ENCODE assay signal across 22 mouse cellular contexts in genomic region chr1:37572528-37573272, GRCm38 (mm10). TPM values are rescaled to one million over a fixed set of nuclear protein-coding genes. Genes with fewer than 3 reads are reported as not detected.
DNase-seq lines count a peak whose midpoint lies in the region; ATAC-seq and TF ChIP-seq lines count a peak whose summit lies in the region.
"Had no signal": no experiment of that assay in that cellular context is flagged by ENCODE, and none has a peak within 500 bp of the region (broad histone marks: within the 10 kb centered on the region; RNA-seq: fewer than 3 reads in every experiment).

No protein-coding gene starts in this region.

- DNase-seq in heart, adult 11 months = peak; percentile 83
- DNase-seq in midbrain, postnatal 0 days (ENCODE audit: low spot score) = peak; percentile 15
- DNase-seq in midbrain, embryonic 10.5 days (ENCODE audit: low spot score) = no peak
- DNase-seq in cerebellum, postnatal 10 days = peak; percentile 51 to 52
- DNase-seq in kidney, adult 11 months = no peak
- DNase-seq in forebrain, postnatal 0 days = no peak
- DNase-seq: adrenal gland, postnatal 25 days; heart, postnatal 10 days; kidney, adult 2 months; lung, adult 18-20 months; lung, postnatal 10 days; right cerebral cortex, postnatal 14 days had no signal

- WGBS in heart, embryonic 11.5 days (ENCODE audit: insufficient replicate concordance) = 75% methylated on average over 10 of the region's 10 CpGs
- WGBS in midbrain, postnatal 0 days = 88% methylated on average over 10 of the region's 10 CpGs
- WGBS in midbrain, embryonic 10.5 days = 91% methylated on average over 10 of the region's 10 CpGs
- WGBS in forebrain, postnatal 0 days = 82% methylated on average over 10 of the region's 10 CpGs

- H3K9me3 ChIP-seq in heart, embryonic 11.5 days (replicated peaks; ENCODE audit: control insufficient read depth, low read length) = no peaks in the 10 kb centered on the region
- H3K9me3 ChIP-seq in midbrain, postnatal 0 days (ENCODE audit: low read length) = no peaks in the 10 kb centered on the region
- no peaks in the 10 kb centered on the region; the same call in 1 of the 2 replicates for H3K9me3 ChIP-seq in midbrain, embryonic 10.5 days (replicated peaks)
- no peaks in the 10 kb centered on the region for H3K9me3 ChIP-seq in forebrain, postnatal 0 days (ENCODE audit: low read length)
- H3K9me3 ChIP-seq: forebrain, embryonic 10.5 days; limb, embryonic 13.5 days; liver, embryonic 12.5 days; midbrain, embryonic 13.5 days; neural tube, embryonic 12.5 days had no signal

- no peak overlapping the region for H3K4me3 ChIP-seq in heart, embryonic 11.5 days (ENCODE audit: low read depth, low read length)
- H3K4me3 ChIP-seq in midbrain, postnatal 0 days (ENCODE audit: low read depth, low read length) = no peak overlapping the region
- no peak overlapping the region for H3K4me3 ChIP-seq in midbrain, embryonic 10.5 days
- no peak overlapping the region for H3K4me3 ChIP-seq in forebrain, postnatal 0 days (ENCODE audit: low read depth, low read length)
- H3K4me3 ChIP-seq: forebrain, embryonic 10.5 days; heart, embryonic 12.5 days; limb, embryonic 13.5 days; liver, embryonic 12.5 days; midbrain, embryonic 13.5 days; neural tube, embryonic 12.5 days had no signal

- no peaks in the 10 kb centered on the region for H3K4me1 ChIP-seq in heart, embryonic 11.5 days (ENCODE audit: control insufficient read depth, insufficient read depth, low read length)
- H3K4me1 ChIP-seq in midbrain, postnatal 0 days (ENCODE audit: insufficient read depth, low read length) = no peaks in the 10 kb centered on the region
- no peaks in the 10 kb centered on the region for H3K4me1 ChIP-seq in midbrain, embryonic 10.5 days
- H3K4me1 ChIP-seq in forebrain, postnatal 0 days (ENCODE audit: insufficient read depth) = no peaks in the 10 kb centered on the region
- H3K4me1 ChIP-seq: forebrain, embryonic 10.5 days; heart, embryonic 12.5 days; limb, embryonic 13.5 days; liver, embryonic 12.5 days; midbrain, embryonic 13.5 days; neural tube, embryonic 12.5 days had no signal

- H3K9ac ChIP-seq in heart, embryonic 11.5 days (ENCODE audit: low read depth, low read length) = no peak overlapping the region
- H3K9ac ChIP-seq in midbrain, postnatal 0 days (replicated peaks; ENCODE audit: low read length, poor library complexity, severe bottlenecking) = no peak overlapping the region
- H3K9ac ChIP-seq in forebrain, postnatal 0 days = no peak overlapping the region
- H3K9ac ChIP-seq: heart, embryonic 12.5 days; limb, embryonic 13.5 days; liver, embryonic 12.5 days; midbrain, embryonic 13.5 days; neural tube, embryonic 12.5 days had no signal

- H3K4me2 ChIP-seq in heart, embryonic 11.5 days = no peak overlapping the region
- H3K4me2 ChIP-seq in midbrain, postnatal 0 days (ENCODE audit: low read depth, low read length, poor library complexity, severe bottlenecking) = no peak overlapping the region
- H3K4me2 ChIP-seq in forebrain, postnatal 0 days (ENCODE audit: low read depth) = no peak overlapping the region
- H3K4me2 ChIP-seq: heart, embryonic 12.5 days; limb, embryonic 13.5 days; liver, embryonic 12.5 days; midbrain, embryonic 13.5 days; neural tube, embryonic 12.5 days had no signal

- TF ChIP-seq CTCF in midbrain, postnatal 0 days (IDR thresholded peaks at IDR 0.05) = no peak
- no peak for TF ChIP-seq CTCF in forebrain, postnatal 0 days (IDR thresholded peaks at IDR 0.05; ENCODE audit: low read depth)

- no peak overlapping the region for H3K27ac ChIP-seq in heart, embryonic 11.5 days (ENCODE audit: low read depth, low read length)
- no peak overlapping the region for H3K27ac ChIP-seq in midbrain, postnatal 0 days (ENCODE audit: low read depth, low read length)
- H3K27ac ChIP-seq in midbrain, embryonic 10.5 days (replicated peaks) = no peak overlapping the region
- no peak overlapping the region for H3K27ac ChIP-seq in forebrain, postnatal 0 days (ENCODE audit: low read depth, low read length)
- H3K27ac ChIP-seq: forebrain, embryonic 10.5 days; kidney, postnatal 0 days; limb, embryonic 13.5 days; liver, embryonic 12.5 days; midbrain, embryonic 13.5 days; neural tube, embryonic 12.5 days; stomach, postnatal 0 days had no signal

- H3K36me3 ChIP-seq in heart, embryonic 11.5 days (ENCODE audit: control insufficient read depth, insufficient read depth, low read length) = no peaks in the 10 kb centered on the region
- no peaks in the 10 kb centered on the region for H3K36me3 ChIP-seq in midbrain, postnatal 0 days (ENCODE audit: insufficient read depth, low read length)
- H3K36me3 ChIP-seq in midbrain, embryonic 10.5 days = no peaks in the 10 kb centered on the region
- H3K36me3 ChIP-seq in forebrain, postnatal 0 days (ENCODE audit: insufficient read depth) = no peaks in the 10 kb centered on the region
- H3K36me3 ChIP-seq: forebrain, embryonic 10.5 days; heart, embryonic 12.5 days; limb, embryonic 13.5 days; liver, embryonic 12.5 days; midbrain, embryonic 13.5 days; neural tube, embryonic 12.5 days had no signal

- no peaks in the 10 kb centered on the region for H3K27me3 ChIP-seq in heart, embryonic 11.5 days (ENCODE audit: control insufficient read depth, insufficient read depth, low read length)
- no peaks in the 10 kb centered on the region for H3K27me3 ChIP-seq in midbrain, postnatal 0 days (ENCODE audit: insufficient read depth, low read length)
- no peaks in the 10 kb centered on the region for H3K27me3 ChIP-seq in midbrain, embryonic 10.5 days (ENCODE audit: low read depth, poor library complexity, severe bottlenecking)
- H3K27me3 ChIP-seq in forebrain, postnatal 0 days (ENCODE audit: insufficient read depth, low read length) = no peaks in the 10 kb centered on the region
- H3K27me3 ChIP-seq: heart, embryonic 12.5 days; limb, embryonic 13.5 days; liver, embryonic 12.5 days; midbrain, embryonic 13.5 days; neural tube, embryonic 12.5 days had no signal

- no peak for ATAC-seq in heart, embryonic 11.5 days (replicated peaks; ENCODE audit: insufficient number of reproducible peaks, low FRiP score, low TSS enrichment)
- no peak for ATAC-seq in midbrain, postnatal 0 days (ENCODE audit: low FRiP score)
- no peak for ATAC-seq in forebrain, postnatal 0 days
- ATAC-seq: forebrain, embryonic 16.5 days; liver, embryonic 12.5 days; midbrain, embryonic 13.5 days had no signal

RNA-seq across cellular contexts. Expression of gene Mgat4a, which starts 31.9 kb away (rescaled TPM):
- polyA plus RNA-seq in heart, embryonic 11.5 days (2014; fragmentation: Nextera tagmentation; extraction: Ambion mirVana) = 3.0 and 3.3 TPM in 2 replicates
- 27.8 and 28.1 TPM in 2 replicates for total RNA-seq in midbrain, postnatal 0 days (2014; rRNA removed)
- polyA plus RNA-seq in midbrain, postnatal 0 days (2015; fragmentation: Nextera tagmentation; extraction: Ambion mirVana) = 8.1 and 9.2 TPM in 2 replicates
- polyA plus RNA-seq in midbrain, embryonic 10.5 days (2016; fragmentation: Nextera tagmentation; extraction: Ambion mirVana) = 1.3 and 1.5 TPM in 2 replicates
- total RNA-seq in forebrain, postnatal 0 days (2014; rRNA removed) = 15.7 and 23.4 TPM in 2 replicates
- 5.0 and 8.2 TPM in 2 replicates for polyA plus RNA-seq in forebrain, postnatal 0 days (2015; fragmentation: Nextera tagmentation; extraction: Ambion mirVana)

Comparison
In these comparisons a context has a peak if more than half of its experiments do, and no peak if none do; other contexts are left out.
1. DNase-seq: peak in heart, adult 11 months (single experiment), midbrain, postnatal 0 days (single experiment) and cerebellum, postnatal 10 days (2 of 2); none in midbrain, embryonic 10.5 days (single experiment), kidney, adult 11 months (single experiment) and forebrain, postnatal 0 days (single experiment).